ENCODE assay signal across 16 mouse cellular contexts in genomic region chr16:49966251-49966588, GRCm38 (mm10).
DNase-seq lines count a peak whose midpoint lies in the region; ATAC-seq lines count a peak whose summit lies in the region.
"Had no signal": no experiment of that assay in that cellular context is flagged by ENCODE, and none has a peak within 500 bp of the region (broad histone marks: within the 10 kb centered on the region; RNA-seq: fewer than 3 reads in every experiment).

No protein-coding gene starts in this region.

- H3K4me3 ChIP-seq in lung, embryonic 16.5 days (ENCODE audit: low read length): no peak overlapping the region
- no peak overlapping the region for H3K4me3 ChIP-seq in liver, embryonic 13.5 days (replicated peaks)
- H3K4me3 ChIP-seq in stomach, embryonic 16.5 days (replicated peaks; ENCODE audit: low read length): no peak overlapping the region
- H3K4me3 ChIP-seq: embryonic facial prominence, embryonic 10.5 days; heart, embryonic 15.5 days; limb, embryonic 13.5 days; midbrain, embryonic 13.5 days; neural tube, embryonic 15.5 days had no signal

- 43% methylated on average over 2 of the region's 2 CpGs for WGBS in lung, embryonic 16.5 days
- WGBS in liver, embryonic 13.5 days (ENCODE audit: insufficient replicate concordance): 59% methylated on average over 2 of the region's 2 CpGs
- 45% methylated on average over 2 of the region's 2 CpGs for WGBS in stomach, embryonic 16.5 days

- no peaks in the 10 kb centered on the region for H3K27me3 ChIP-seq in lung, embryonic 16.5 days (ENCODE audit: control insufficient read depth, insufficient read depth, low read depth, low read length)
- H3K27me3 ChIP-seq in liver, embryonic 13.5 days: no peaks in the 10 kb centered on the region
- H3K27me3 ChIP-seq in stomach, embryonic 16.5 days (ENCODE audit: control insufficient read depth, insufficient read depth, low read length): no peaks in the 10 kb centered on the region
- H3K27me3 ChIP-seq: heart, embryonic 15.5 days; limb, embryonic 13.5 days; midbrain, embryonic 13.5 days; neural tube, embryonic 15.5 days had no signal

- H3K4me2 ChIP-seq in lung, embryonic 16.5 days (ENCODE audit: low read depth, low read length): no peak overlapping the region
- no peak overlapping the region for H3K4me2 ChIP-seq in liver, embryonic 13.5 days
- no peak overlapping the region for H3K4me2 ChIP-seq in stomach, embryonic 16.5 days (ENCODE audit: low read depth, low read length)
- H3K4me2 ChIP-seq: heart, embryonic 15.5 days; limb, embryonic 13.5 days; neural tube, embryonic 15.5 days had no signal

- ATAC-seq in CD4-positive, CD25-positive, alpha-beta regulatory T cell, adult 4 months: no peak
- ATAC-seq in lung, embryonic 16.5 days (ENCODE audit: low read depth): no peak
- peak; percentile 63 for ATAC-seq in liver, embryonic 13.5 days (ENCODE audit: low read depth)
- ATAC-seq in stomach, embryonic 16.5 days (ENCODE audit: insufficient read depth, low FRiP score): no peak

- DNase-seq in CD4-positive, CD25-positive, alpha-beta regulatory T cell, adult 2 months (ENCODE audit: low read depth, low spot score): peak; percentile 22
- no peak for DNase-seq in lung, postnatal 10 days
- no peak for DNase-seq in liver, embryonic 13.5 days
- DNase-seq in layer of hippocampus, adult 9-10 months (ENCODE audit: low spot score): no peak
- DNase-seq in right cerebral cortex, postnatal 10 days (ENCODE audit: low spot score in 2 of 2): no peak
- DNase-seq: adrenal gland, adult 8-10 months; cerebellum, adult 18-20 months; thymus, postnatal 25 days had no signal

- no peaks in the 10 kb centered on the region for H3K36me3 ChIP-seq in lung, embryonic 16.5 days (ENCODE audit: control insufficient read depth, insufficient read depth, low read length)
- H3K36me3 ChIP-seq in liver, embryonic 13.5 days: no peaks in the 10 kb centered on the region
- no peaks in the 10 kb centered on the region for H3K36me3 ChIP-seq in stomach, embryonic 16.5 days (ENCODE audit: control insufficient read depth, insufficient read depth, low read length)
- H3K36me3 ChIP-seq: embryonic facial prominence, embryonic 10.5 days; heart, embryonic 15.5 days; limb, embryonic 13.5 days; midbrain, embryonic 13.5 days; neural tube, embryonic 15.5 days had no signal

- 0 out of 2 replicates have a peak overlapping the region, but pooled peaks have one; percentile 78 for H3K27ac ChIP-seq in lung, embryonic 16.5 days (ENCODE audit: low read length)
- peak overlapping the region; percentile 26 for H3K27ac ChIP-seq in liver, embryonic 13.5 days
- peak overlapping the region; percentile 63 for H3K27ac ChIP-seq in stomach, embryonic 16.5 days (ENCODE audit: low read length)
- H3K27ac ChIP-seq: embryonic facial prominence, embryonic 10.5 days; heart, embryonic 15.5 days; midbrain, embryonic 13.5 days; neural tube, embryonic 15.5 days had no signal

- H3K9ac ChIP-seq in lung, embryonic 16.5 days (ENCODE audit: low read length): no peak overlapping the region
- H3K9ac ChIP-seq in liver, embryonic 13.5 days: no peak overlapping the region
- H3K9ac ChIP-seq in stomach, embryonic 16.5 days (ENCODE audit: low read length): no peak overlapping the region
- H3K9ac ChIP-seq: heart, embryonic 15.5 days; limb, embryonic 13.5 days; midbrain, embryonic 13.5 days; neural tube, embryonic 15.5 days had no signal

- peaks cover 37% of the 10 kb centered on the region for H3K4me1 ChIP-seq in lung, embryonic 16.5 days (replicated peaks; ENCODE audit: control insufficient read depth, insufficient read depth, low read length)
- peaks cover 25% of the 10 kb centered on the region for H3K4me1 ChIP-seq in liver, embryonic 13.5 days (replicated peaks)
- H3K4me1 ChIP-seq in stomach, embryonic 16.5 days (ENCODE audit: control insufficient read depth, insufficient read depth, low read length): peaks cover 30% of the 10 kb centered on the region

- no peaks in the 10 kb centered on the region for H3K9me3 ChIP-seq in lung, embryonic 16.5 days (ENCODE audit: control insufficient read depth, low read length)
- no peaks in the 10 kb centered on the region for H3K9me3 ChIP-seq in liver, embryonic 13.5 days (replicated peaks)
- H3K9me3 ChIP-seq in stomach, embryonic 16.5 days (replicated peaks; ENCODE audit: control insufficient read depth, low read length): no peaks in the 10 kb centered on the region
- H3K9me3 ChIP-seq: embryonic facial prominence, embryonic 10.5 days; heart, embryonic 15.5 days; limb, embryonic 13.5 days; midbrain, embryonic 13.5 days; neural tube, embryonic 15.5 days had no signal

Comparison
In these comparisons a context has a peak if more than half of its experiments do, and no peak if none do; other contexts are left out.
1. H3K27ac ChIP-seq: peak in every context shown above with its lines; median percentile 78 in lung, embryonic 16.5 days; 63 in stomach, embryonic 16.5 days; 26 in liver, embryonic 13.5 days.